Mouse (Mus musculus): ENCODE measurements at regions not wholly inside any gene's neighbourhood (a gene's known extent, or its start where the extent isn't known, plus 50 kb on each side); places are given as distances from the start of the nearest gene placed in this dataset.

DNA sequence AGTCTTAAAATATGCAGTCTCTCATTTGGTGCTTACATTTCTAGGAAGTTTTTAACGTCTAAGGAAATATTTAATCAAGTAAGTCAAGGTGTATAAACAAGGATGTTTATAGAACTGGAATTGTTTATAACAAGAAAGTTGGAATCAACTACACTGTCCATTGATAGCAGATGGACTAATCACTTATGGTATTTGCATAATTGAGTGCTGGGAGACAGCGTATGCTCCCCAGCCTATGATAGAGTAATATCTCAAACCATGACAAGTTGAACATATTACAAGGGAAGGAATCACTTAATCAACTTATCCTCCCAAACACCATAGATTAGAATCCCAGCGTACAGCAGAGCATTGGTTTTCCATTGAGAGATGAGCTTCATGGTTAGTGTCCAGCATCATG is 232.4 kb upstream of the Ttc29 start (continued):
- TF ChIP-seq CHD1 (IDR thresholded peaks at IDR 0.05; ENCODE audit: low read depth, low read length) (no peak), E2F4 (IDR thresholded peaks at IDR 0.05; ENCODE audit: borderline replicate concordance, low read depth, low read length) (no peak), POLR2AphosphoS5 (IDR thresholded peaks at IDR 0.05; ENCODE audit: borderline replicate concordance, low read depth, low read length) (no peak), USF1 (IDR thresholded peaks at IDR 0.05; ENCODE audit: low read depth, low read length) (no peak), TBP (IDR thresholded peaks at IDR 0.05; ENCODE audit: low read depth, low read length) (no peak)

- H3K9ac ChIP-seq (ENCODE audit: control insufficient read depth, low read depth, low read length, poor library complexity, severe bottlenecking), result no peak overlapping the region
- no peak for TF ChIP-seq SIN3A (IDR thresholded peaks at IDR 0.05; ENCODE audit: low read length)
- TF ChIP-seq E2F4 (IDR thresholded peaks at IDR 0.05; ENCODE audit: borderline replicate concordance, low read depth, low read length), result no peak
- no peak for TF ChIP-seq POLR2A (IDR thresholded peaks at IDR 0.05; ENCODE audit: control insufficient read depth in 1 of 2, insufficient read depth in 1 of 2, low read depth in 1 of 2, low read length in 2 of 2, poor library complexity in 1 of 2)
- TF ChIP-seq GATA1 (IDR thresholded peaks at IDR 0.05; ENCODE audit: low read depth, low read length), result no peak
- no peak for TF ChIP-seq ETS1 (IDR thresholded peaks at IDR 0.05; ENCODE audit: low read depth, low read length)
- no peak for TF ChIP-seq TCF12 (IDR thresholded peaks at IDR 0.05; ENCODE audit: low read depth, low read length)
- TF ChIP-seq USF2 (IDR thresholded peaks at IDR 0.05; ENCODE audit: borderline replicate concordance in 1 of 2, insufficient read depth in 1 of 2, low read depth in 1 of 2, low read length in 2 of 2), result no peak
- no peak for TF ChIP-seq MAX (IDR thresholded peaks at IDR 0.05; ENCODE audit: low read length)
- no peak for TF ChIP-seq RAD21 (IDR thresholded peaks at IDR 0.05; ENCODE audit: low read depth, low read length)
- no peak for TF ChIP-seq UBTF (IDR thresholded peaks at IDR 0.05; ENCODE audit: borderline replicate concordance, insufficient read depth, low read depth, low read length)
Measured at GRCm38 (mm10) chr8:77982031-77982430, 231.1 kb upstream of the Ttc29 start.

DNA sequence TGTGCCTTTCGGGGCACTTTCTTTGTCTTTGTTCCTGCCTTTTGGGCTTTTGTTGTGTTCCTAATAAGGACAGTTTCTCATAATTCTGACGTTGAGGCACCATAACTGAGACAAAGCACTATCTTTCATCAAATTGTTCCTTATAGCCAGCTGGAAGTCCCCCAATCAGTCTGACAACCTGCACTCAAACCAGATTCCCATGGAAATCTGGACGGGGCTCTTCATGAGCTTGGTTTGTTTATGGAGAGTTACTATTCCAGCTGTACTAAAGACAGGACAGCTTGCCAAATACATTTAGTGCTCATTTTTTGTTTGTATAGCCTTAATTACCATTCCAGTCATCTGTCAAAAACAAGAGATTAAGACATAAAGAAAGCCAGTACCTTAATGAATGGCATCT is 229.6 kb upstream of the Ttc29 start:
- no peak for DNase-seq (ENCODE audit: low read depth, low spot score)
- Histone ChIP-seq H3K9ac (ENCODE audit: control insufficient read depth, low read depth, low read length, poor library complexity, severe bottlenecking) (no peak overlapping the region), H3K9me3 (replicated peaks; ENCODE audit: insufficient read depth, low read length) (no peaks in the 10 kb centered on the region), H3K36me3 (ENCODE audit: control insufficient read depth in 1 of 2, insufficient read depth in 2 of 2, low read length in 2 of 2) (no peaks in the 10 kb centered on the region), H3K4me1 (ENCODE audit: control insufficient read depth in 1 of 2, insufficient read depth in 2 of 2, low read length in 2 of 2) (no peaks in the 10 kb centered on the region), H3K27ac (ENCODE audit: control insufficient read depth, low read depth, low read length) (no peak overlapping the region), H3K4me3 (ENCODE audit: control insufficient read depth in 1 of 2, insufficient read depth in 1 of 2, low read depth in 2 of 2, low read length in 2 of 2) (no peak overlapping the region), H3K79me2 (ENCODE audit: control insufficient read depth, insufficient read depth, low read length, poor library complexity) (no peaks in the 10 kb centered on the region), H3K27me3 (ENCODE audit: control insufficient read depth in 1 of 2, insufficient read depth in 2 of 2, low read length in 2 of 2) (no peaks in the 10 kb centered on the region)
- no peak for TF ChIP-seq ETS1 (IDR thresholded peaks at IDR 0.05; ENCODE audit: low read depth, low read length)
- no peak for TF ChIP-seq CHD1 (IDR thresholded peaks at IDR 0.05; ENCODE audit: low read depth, low read length)
- no peak for TF ChIP-seq GATA1 (IDR thresholded peaks at IDR 0.05; ENCODE audit: low read depth, low read length)
- no peak for TF ChIP-seq POLR2AphosphoS5 (IDR thresholded peaks at IDR 0.05; ENCODE audit: borderline replicate concordance, low read depth, low read length)
- no peak for TF ChIP-seq MAFK (IDR thresholded peaks at IDR 0.05; ENCODE audit: borderline replicate concordance, low read depth, low read length)
- no peak for TF ChIP-seq TCF12 (IDR thresholded peaks at IDR 0.05; ENCODE audit: low read depth, low read length)
- no peak for TF ChIP-seq ELF1 (IDR thresholded peaks at IDR 0.05; ENCODE audit: low read depth, low read length)

More at GRCm38 (mm10) chr8:77982031-77982430, 231.1 kb upstream of the Ttc29 start:
- DNase-seq (ENCODE audit: low read depth, low spot score), result no peak
- Histone ChIP-seq H3K79me2 (ENCODE audit: control insufficient read depth, insufficient read depth, low read length, poor library complexity) (no peaks in the 10 kb centered on the region), H3K36me3 (ENCODE audit: control insufficient read depth in 1 of 2, insufficient read depth in 2 of 2, low read length in 2 of 2) (no peaks in the 10 kb centered on the region), H3K4me3 (ENCODE audit: control insufficient read depth in 1 of 2, insufficient read depth in 1 of 2, low read depth in 2 of 2, low read length in 2 of 2) (no peak overlapping the region), H3K4me1 (ENCODE audit: control insufficient read depth in 1 of 2, insufficient read depth in 2 of 2, low read length in 2 of 2) (no peaks in the 10 kb centered on the region), H3K27me3 (ENCODE audit: control insufficient read depth in 1 of 2, insufficient read depth in 2 of 2, low read length in 2 of 2) (no peaks in the 10 kb centered on the region), H3K27ac (ENCODE audit: control insufficient read depth, low read depth, low read length) (no peak overlapping the region), H3K9me3 (replicated peaks; ENCODE audit: insufficient read depth, low read length) (no peaks in the 10 kb centered on the region)
